Mouse (Mus musculus) midbrain, embryonic 14.5 days (tissue): ENCODE results near the gene Pdss2. TPM values are rescaled to one million over a fixed set of nuclear protein-coding genes. Genes with fewer than 3 reads are reported as not detected.

Experiments
- ATAC-seq: fragments of 200-750 bp; cut with Nextera tagmentation; 2 replicates; pipeline ENCODE4 v1.8.0; 2017; ENCODE audit warnings: moderate number of reproducible peaks, moderate library complexity; ENCODE audit not compliant: low FRiP score, low TSS enrichment
- DNase-seq: peaks from one replicate; pipeline ENCODE4 v3.0.0-alpha.2; 2015
- H3K27ac ChIP-seq: fragments of 300-500 bp; sonication (generic); replicated peaks from 2 replicates; pipeline ENCODE4 v1.5.1; 2014; ENCODE audit warnings: mild to moderate bottlenecking, low read depth, low read length, moderate library complexity
- H3K27me3 ChIP-seq: fragments of 300-500 bp; sonication (generic); 2 replicates; pipeline ENCODE4 v1.6.1; 2014; ENCODE audit warnings: low read length, control low read depth, mixed read lengths; ENCODE audit not compliant: control insufficient read depth, insufficient read depth
- H3K36me3 ChIP-seq: fragments of 300-500 bp; sonication (generic); 2 replicates; pipeline ENCODE4 v1.6.1; 2014; ENCODE audit warnings: low read length, control low read depth; ENCODE audit not compliant: control insufficient read depth, insufficient read depth
- H3K4me1 ChIP-seq: fragments of 300-500 bp; sonication (generic); 2 replicates; pipeline ENCODE4 v1.6.1; 2014; ENCODE audit warnings: mild to moderate bottlenecking, antibody characterized with exemption, low read length, control low read depth; ENCODE audit not compliant: control insufficient read depth, insufficient read depth
- H3K4me2 ChIP-seq: fragments of 300-500 bp; sonication (generic); 2 replicates; pipeline ENCODE4 v1.6.1; 2014; ENCODE audit warnings: mild to moderate bottlenecking, low read length, moderate library complexity
- H3K4me3 ChIP-seq: fragments of 300-500 bp; sonication (generic); replicated peaks from 2 replicates; pipeline ENCODE4 v1.5.1; 2014; ENCODE audit warnings: low read depth, low read length
- H3K9ac ChIP-seq: fragments of 300-500 bp; sonication (generic); replicated peaks from 2 replicates; pipeline ENCODE4 v1.6.1; 2014; ENCODE audit warnings: mild to moderate bottlenecking, low read length, moderate library complexity
- H3K9me3 ChIP-seq: fragments of 300-500 bp; sonication (generic); 2 replicates; pipeline ENCODE4 v1.6.1; 2016; ENCODE audit warnings: low read length, control low read depth, mixed read lengths; ENCODE audit not compliant: control insufficient read depth
- WGBS: fragments of 180-500 bp; shearing (Covaris S2); extraction: QIAGEN DNeasy Blood & Tissue Kit; methylation state at CpG from one replicate; pipeline ENCODE4 v1.1.7; 2014; 5-methylcytosine and 5-hydroxymethylcytosine counted together
- polyA plus RNA-seq: library from polyadenylated mRNA; unstranded; fragments of >200 nt; fragmentation: Nextera tagmentation; extraction: Ambion mirVana; gene quantifications from 2 replicates; pipeline ENCODE4 v1.2.1, GENCODE M21; 2014

The Pdss2 gene
- polyA plus RNA-seq, 1 experiment from 2014 or later = 19.0 TPM

GRCm38 (mm10) chr10:43507051-43507450 lies 285.8 kb downstream of the Pdss2 start:
- WGBS = 74% methylated on average over 4 of the region's 4 CpGs
- H3K27me3 ChIP-seq = no peaks in the 10 kb centered on the region
- H3K9ac ChIP-seq = no peak overlapping the region
- ATAC-seq (no peak), DNase-seq (no peak)
- no peaks in the 10 kb centered on the region for H3K9me3 ChIP-seq
- H3K4me1 ChIP-seq = no peaks in the 10 kb centered on the region
- no peak overlapping the region for H3K27ac ChIP-seq
- H3K4me3 ChIP-seq = no peak overlapping the region
- H3K4me2 ChIP-seq = no peak overlapping the region
- H3K36me3 ChIP-seq = peaks cover 53% of the 10 kb centered on the region

GRCm38 (mm10) chr10:43509228-43509627 lies 287.9 kb downstream of the Pdss2 start:
- Histone ChIP-seq H3K36me3 (peaks cover 62% of the 10 kb centered on the region), H3K4me1 (no peaks in the 10 kb centered on the region)
- WGBS = 98% methylated on average over 7 of the region's 7 CpGs

GRCm38 (mm10) chr10:43512976-43513375 lies 291.7 kb downstream of the Pdss2 start:
- H3K27ac ChIP-seq = no peak overlapping the region
- no peak for ATAC-seq
- H3K27me3 ChIP-seq = no peaks in the 10 kb centered on the region
- H3K4me2 ChIP-seq = no peak overlapping the region
- H3K36me3 ChIP-seq = peaks cover 47% of the 10 kb centered on the region
- WGBS = 95% methylated on average over 10 of the region's 10 CpGs
- H3K9ac ChIP-seq = no peak overlapping the region
- H3K4me3 ChIP-seq = no peak overlapping the region
- no peaks in the 10 kb centered on the region for H3K4me1 ChIP-seq
- H3K9me3 ChIP-seq = no peaks in the 10 kb centered on the region
- no peak for DNase-seq

More at GRCm38 (mm10) chr10:43509228-43509627, 287.9 kb downstream of the Pdss2 start:
- Histone ChIP-seq H3K4me3 (no peak overlapping the region), H3K4me2 (no peak overlapping the region), H3K9me3 (no peaks in the 10 kb centered on the region), H3K27me3 (no peaks in the 10 kb centered on the region), H3K27ac (no peak overlapping the region), H3K9ac (no peak overlapping the region)
- DNase-seq (no peak), ATAC-seq (no peak)

Other genes starting within 250 kb of the Pdss2 start
- gene Sobp, start 47.0 kb upstream of the Pdss2 start, polyA plus RNA-seq = 21.2 and 23.7 TPM in 2 replicates
- gene 9030612E09Rik, start 46.8 kb upstream of the Pdss2 start, polyA plus RNA-seq = 2.2 and 2.4 TPM in 2 replicates